16 mouse cellular contexts compared by ENCODE assay signal in genomic region chr1:125687701-125688420, GRCm38 (mm10). TPM values are rescaled to one million over a fixed set of nuclear protein-coding genes. Genes with fewer than 3 reads are reported as not detected.
DNase-seq lines count a peak whose midpoint lies in the region; ATAC-seq and TF ChIP-seq lines count a peak whose summit lies in the region.
"Had no signal": no experiment of that assay in that cellular context is flagged by ENCODE, and none has a peak within 500 bp of the region (broad histone marks: within the 10 kb centered on the region; RNA-seq: fewer than 3 reads in every experiment).

No protein-coding gene starts in this region.

- H3K4me3 ChIP-seq in limb, embryonic 13.5 days: no peak overlapping the region
- no peak overlapping the region for H3K4me3 ChIP-seq in limb, embryonic 10.5 days
- no peak overlapping the region for H3K4me3 ChIP-seq in thymus, adult 2 months (ENCODE audit: control insufficient read depth, insufficient read depth, low read length)
- H3K4me3 ChIP-seq: erythroblast, embryonic 14.5 days; limb, embryonic 12.5 days; midbrain, embryonic 10.5 days had no signal

- H3K9ac ChIP-seq in limb, embryonic 13.5 days: no peak overlapping the region
- H3K9ac ChIP-seq: limb, embryonic 12.5 days had no signal

- TF ChIP-seq POLR2A in thymus, adult 2 months (IDR thresholded peaks at IDR 0.05; ENCODE audit: control insufficient read depth, extremely low read depth, insufficient read depth, low read length, poor library complexity): no peak

- peak; percentile 22 to 28 for DNase-seq in cerebellum, postnatal 10 days
- no peak for DNase-seq in cerebellum, adult 9-10 months
- no peak for DNase-seq in limb, embryonic 10.5 days (ENCODE audit: low spot score)
- DNase-seq in kidney, postnatal 36 days: peak; percentile 14 to 18
- DNase-seq in thymus, adult 2 months: no peak
- no peak for DNase-seq in spleen, adult 18-20 months
- no peak for DNase-seq in adrenal gland, postnatal 14 days
- DNase-seq: cerebellum, postnatal 25 days; gastrocnemius, postnatal 36 days; heart, postnatal 14 days; thymus, adult 18-20 months had no signal

- TF ChIP-seq CTCF in thymus, adult 2 months (IDR thresholded peaks at IDR 0.05; ENCODE audit: borderline replicate concordance, control insufficient read depth, extremely low read depth, insufficient read depth, low read length, poor library complexity): no peak

- no peak overlapping the region for H3K27ac ChIP-seq in limb, embryonic 13.5 days
- H3K27ac ChIP-seq in limb, embryonic 10.5 days: no peak overlapping the region
- no peak overlapping the region for H3K27ac ChIP-seq in thymus, adult 2 months (ENCODE audit: control insufficient read depth, insufficient read depth, low read length)
- H3K27ac ChIP-seq: limb, embryonic 12.5 days; midbrain, embryonic 10.5 days had no signal

- H3K4me2 ChIP-seq in limb, embryonic 13.5 days (replicated peaks): peak overlapping the region; percentile 38
- H3K4me2 ChIP-seq: limb, embryonic 12.5 days had no signal

- H3K4me1 ChIP-seq in limb, embryonic 13.5 days: peaks cover 16% of the 10 kb centered on the region
- peaks cover 11% of the 10 kb centered on the region for H3K4me1 ChIP-seq in limb, embryonic 10.5 days
- no peaks in the 10 kb centered on the region for H3K4me1 ChIP-seq in thymus, adult 2 months (replicated peaks; ENCODE audit: control insufficient read depth, insufficient read depth, low read length)
- H3K4me1 ChIP-seq: midbrain, embryonic 10.5 days had no signal

- H3K27me3 ChIP-seq in limb, embryonic 13.5 days: no peaks in the 10 kb centered on the region
- H3K27me3 ChIP-seq in limb, embryonic 10.5 days (ENCODE audit: low read depth, poor library complexity, severe bottlenecking): no peaks in the 10 kb centered on the region
- no peaks in the 10 kb centered on the region for H3K27me3 ChIP-seq in thymus, adult 2 months (ENCODE audit: control insufficient read depth, insufficient read depth, low read length)
- H3K27me3 ChIP-seq: limb, embryonic 12.5 days had no signal

- WGBS in limb, embryonic 13.5 days: 40% methylated on average over 13 of the region's 13 CpGs
- WGBS in limb, embryonic 10.5 days: 83% methylated on average over 13 of the region's 13 CpGs
- WGBS in thymus, adult 2 months: 83% methylated on average over 13 of the region's 13 CpGs

- H3K9me3 ChIP-seq in limb, embryonic 13.5 days: no peaks in the 10 kb centered on the region
- H3K9me3 ChIP-seq in limb, embryonic 10.5 days (replicated peaks): no peaks in the 10 kb centered on the region
- H3K9me3 ChIP-seq: limb, embryonic 12.5 days; midbrain, embryonic 10.5 days had no signal

- ATAC-seq in limb, embryonic 13.5 days (ENCODE audit: low FRiP score, low read depth): no peak; the same call in 1 of the 2 replicates

- H3K36me3 ChIP-seq in limb, embryonic 13.5 days: no peaks in the 10 kb centered on the region
- H3K36me3 ChIP-seq in limb, embryonic 10.5 days: no peaks in the 10 kb centered on the region
- no peaks in the 10 kb centered on the region for H3K36me3 ChIP-seq in thymus, adult 2 months (ENCODE audit: control insufficient read depth, insufficient read depth, low read length)
- H3K36me3 ChIP-seq: limb, embryonic 12.5 days; midbrain, embryonic 10.5 days had no signal

RNA-seq across cellular contexts. Expression of gene Gpr39, which starts 11.1 kb away (rescaled TPM):
- 0.13 TPM in 1 of 2 replicates, not detected in the other for polyA plus RNA-seq in limb, embryonic 13.5 days (2015; fragmentation: Nextera tagmentation; extraction: Ambion mirVana)
- 0.34 TPM in 1 of 2 replicates, not detected in the other for polyA plus RNA-seq in limb, embryonic 10.5 days (2016; fragmentation: Nextera tagmentation; extraction: Ambion mirVana)
- 0.20 and 0.57 TPM in 2 replicates for polyA plus RNA-seq in thymus, adult 2 months (2012; rRNA removed)
- 0.30 and 0.78 TPM in 2 replicates for total RNA-seq in adrenal gland, postnatal 14 days (2021)
- total RNA-seq: gastrocnemius, postnatal 36 days; neutrophil, adult 5-6 weeks had no signal
- polyA plus RNA-seq: erythroblast, embryonic 14.5 days; limb, embryonic 12.5 days; midbrain, embryonic 10.5 days had no signal

Comparison
In these comparisons a context has a peak if more than half of its experiments do, and no peak if none do; other contexts are left out.
1. DNase-seq: peak in cerebellum, postnatal 10 days (2 of 2) and kidney, postnatal 36 days (2 of 2); none in cerebellum, adult 9-10 months (single experiment), limb, embryonic 10.5 days (single experiment), thymus, adult 2 months (single experiment), spleen, adult 18-20 months (0 of 2) and adrenal gland, postnatal 14 days (single experiment).